Mouse (Mus musculus): ENCODE data around the gene Prkcb.

Prkcb gene

GRCm38 (mm10) chr7:122317485-122317884 lies 28.9 kb downstream of the Prkcb start:
- DNase-seq (ENCODE audit: low read depth in 1 of 2, low spot score in 2 of 2) = peak in 1 of 2 experiments; percentile 23

DNA sequence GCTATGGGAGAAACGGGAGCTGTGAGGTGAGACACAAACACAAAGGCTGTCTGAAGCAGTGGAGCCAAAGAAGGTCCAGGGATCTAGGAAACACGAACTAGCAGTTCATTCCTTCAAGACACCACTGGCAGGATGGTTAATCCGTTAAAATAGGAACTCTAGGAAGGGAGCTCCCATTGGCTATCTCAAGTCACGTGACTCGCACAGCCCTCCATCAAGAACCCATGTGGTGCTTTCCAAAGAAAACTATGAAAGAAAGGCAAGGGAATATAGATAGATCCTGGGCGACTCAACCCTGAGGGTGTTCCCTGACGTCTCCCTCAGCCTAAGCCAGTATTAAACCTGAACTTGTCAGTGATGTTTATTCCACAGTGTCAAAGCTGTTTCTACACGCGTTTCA lies 31.0 kb downstream of the Prkcb start:
- no peak for DNase-seq (ENCODE audit: low read depth in 1 of 2, low spot score in 2 of 2)

- DNase-seq (ENCODE audit: low read depth in 1 of 2, low spot score in 2 of 2) = no peak
These were observed 32.4 kb downstream of the Prkcb start for GRCm38 (mm10) chr7:122320843-122321544.

DNA sequence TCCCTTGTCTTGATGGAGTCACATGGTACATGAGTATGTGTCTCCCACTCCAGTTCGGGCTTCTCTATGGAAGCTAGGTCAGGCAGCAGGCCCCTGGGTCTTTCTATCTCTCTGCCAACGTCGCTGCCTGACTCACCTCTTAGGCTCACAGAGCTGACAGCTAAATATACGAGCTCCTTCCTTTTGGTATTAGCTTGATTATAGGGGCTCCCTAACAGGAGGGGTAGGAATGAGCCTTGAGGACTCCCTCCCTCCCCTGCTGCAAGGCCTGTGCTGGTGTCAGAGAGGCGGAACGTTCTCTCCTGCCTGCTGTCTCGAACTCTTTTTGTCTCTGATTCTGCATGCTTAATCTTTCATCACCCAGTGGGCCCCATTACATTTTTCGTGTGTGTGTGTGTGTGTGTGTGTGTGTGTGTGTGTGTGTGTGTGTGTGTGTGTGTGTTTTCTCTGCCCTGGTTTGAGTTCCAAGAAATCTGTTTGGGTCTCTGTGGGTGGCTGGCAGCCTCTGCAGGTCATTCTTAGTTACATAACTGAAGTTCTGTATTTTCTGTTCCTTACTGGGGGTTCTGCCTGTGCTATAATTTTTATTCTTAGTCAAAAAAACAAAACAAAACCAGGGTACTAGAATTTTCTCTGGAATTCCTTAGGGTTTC lies 33.6 kb downstream of the Prkcb start:
- no peak for DNase-seq (ENCODE audit: low read depth in 1 of 2, low spot score in 2 of 2)

DNA sequence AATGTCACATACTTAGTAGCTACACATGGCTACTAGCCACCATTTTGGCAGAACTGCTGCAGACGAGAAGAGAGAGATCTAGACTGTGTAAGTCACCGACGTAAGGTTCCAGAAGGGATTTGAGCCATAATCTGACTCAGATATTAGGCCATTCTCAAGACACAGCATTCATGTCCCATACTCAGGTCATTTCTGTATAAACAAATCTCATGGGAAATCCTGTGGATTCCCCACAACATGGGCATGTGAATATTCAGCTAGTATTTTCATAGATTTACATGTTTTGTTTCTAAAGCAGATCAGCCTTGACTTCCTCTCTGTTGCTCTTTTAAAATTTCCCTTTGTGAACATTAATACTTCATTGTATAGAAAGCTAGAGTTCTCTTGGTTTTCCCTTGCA lies 39.4 kb downstream of the Prkcb start:
- no peak for DNase-seq (ENCODE audit: low read depth in 1 of 2, low spot score in 2 of 2)

DNA sequence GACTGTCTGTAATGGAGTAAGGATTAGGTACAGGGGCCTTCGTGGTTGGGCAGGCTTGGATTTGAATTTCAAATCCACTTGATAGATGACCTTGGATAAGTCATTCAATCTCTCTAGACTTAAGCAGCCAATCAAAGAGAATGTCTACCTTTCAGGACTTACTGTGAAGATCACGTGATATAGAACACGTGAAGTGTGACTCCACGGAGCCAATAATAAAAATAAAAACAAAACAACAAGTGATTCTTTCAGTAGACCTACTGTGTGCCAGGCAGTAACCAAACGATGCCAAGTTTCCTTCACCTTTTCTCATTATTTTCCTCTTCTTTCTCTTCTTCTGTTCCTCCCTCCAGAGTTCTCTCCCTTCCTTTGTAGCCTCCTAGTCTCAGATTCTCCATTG lies 39.9 kb downstream of the Prkcb start:
- no peak for DNase-seq (ENCODE audit: low read depth in 1 of 2, low spot score in 2 of 2)

DNA sequence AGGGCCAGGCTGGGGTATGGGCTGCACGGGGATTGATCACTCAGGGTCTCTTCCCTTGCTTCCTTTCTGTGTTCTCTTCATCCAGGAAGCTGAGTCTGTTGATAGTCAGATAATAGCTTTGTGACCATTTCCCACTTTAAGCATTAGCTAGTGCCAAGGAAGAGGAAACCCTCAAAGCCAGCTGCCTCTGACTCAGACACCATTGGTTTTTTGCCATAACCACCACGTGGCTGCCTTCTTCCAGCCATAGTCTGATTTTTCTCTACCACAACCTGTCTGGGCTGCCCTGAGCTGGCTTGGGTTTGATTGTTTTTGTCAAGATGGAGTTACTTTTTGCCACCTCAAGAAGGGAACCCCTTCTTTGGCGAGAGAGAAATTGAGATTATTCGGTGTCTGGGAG lies 41.0 kb downstream of the Prkcb start:
- DNase-seq (ENCODE audit: low read depth in 1 of 2, low spot score in 2 of 2) = no peak

DNA sequence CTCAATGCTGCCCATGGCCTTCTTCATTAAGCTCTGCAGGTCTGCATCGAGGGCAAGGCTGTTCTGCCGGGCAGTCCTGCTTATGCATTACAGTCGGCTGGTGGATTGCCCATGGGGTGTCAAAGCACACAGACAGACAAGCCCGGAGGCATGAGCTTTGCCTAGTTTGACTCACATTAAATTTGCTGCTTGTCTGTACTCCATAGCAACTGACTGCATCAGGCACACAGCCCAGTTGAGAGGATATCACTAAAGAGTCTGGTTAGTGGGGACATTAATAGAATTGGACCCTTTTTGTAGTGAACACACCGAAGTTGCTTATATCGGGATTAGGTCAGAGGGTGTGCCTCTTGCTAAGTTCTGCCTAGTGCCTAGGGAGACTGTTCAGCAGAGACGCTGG lies 45.1 kb downstream of the Prkcb start:
- DNase-seq (ENCODE audit: low read depth in 1 of 2, low spot score in 2 of 2) = no peak

GRCm38 (mm10) chr7:122337302-122337701 lies 48.8 kb downstream of the Prkcb start:
- no peak for DNase-seq (ENCODE audit: low read depth in 1 of 2, low spot score in 2 of 2)

GRCm38 (mm10) chr7:122338055-122338454 lies 49.5 kb downstream of the Prkcb start:
- no peak for DNase-seq (ENCODE audit: low read depth in 1 of 2, low spot score in 2 of 2)

GRCm38 (mm10) chr7:122339476-122339875 lies 50.9 kb downstream of the Prkcb start:
- DNase-seq (ENCODE audit: low read depth in 1 of 2, low spot score in 2 of 2) = no peak

- no peak for DNase-seq (ENCODE audit: low read depth in 1 of 2, low spot score in 2 of 2)
These were observed 53.3 kb downstream of the Prkcb start for GRCm38 (mm10) chr7:122341813-122342212.

- DNase-seq (ENCODE audit: low read depth in 1 of 2, low spot score in 2 of 2) = no peak
These were observed 56.1 kb downstream of the Prkcb start for GRCm38 (mm10) chr7:122344656-122345055.

DNA sequence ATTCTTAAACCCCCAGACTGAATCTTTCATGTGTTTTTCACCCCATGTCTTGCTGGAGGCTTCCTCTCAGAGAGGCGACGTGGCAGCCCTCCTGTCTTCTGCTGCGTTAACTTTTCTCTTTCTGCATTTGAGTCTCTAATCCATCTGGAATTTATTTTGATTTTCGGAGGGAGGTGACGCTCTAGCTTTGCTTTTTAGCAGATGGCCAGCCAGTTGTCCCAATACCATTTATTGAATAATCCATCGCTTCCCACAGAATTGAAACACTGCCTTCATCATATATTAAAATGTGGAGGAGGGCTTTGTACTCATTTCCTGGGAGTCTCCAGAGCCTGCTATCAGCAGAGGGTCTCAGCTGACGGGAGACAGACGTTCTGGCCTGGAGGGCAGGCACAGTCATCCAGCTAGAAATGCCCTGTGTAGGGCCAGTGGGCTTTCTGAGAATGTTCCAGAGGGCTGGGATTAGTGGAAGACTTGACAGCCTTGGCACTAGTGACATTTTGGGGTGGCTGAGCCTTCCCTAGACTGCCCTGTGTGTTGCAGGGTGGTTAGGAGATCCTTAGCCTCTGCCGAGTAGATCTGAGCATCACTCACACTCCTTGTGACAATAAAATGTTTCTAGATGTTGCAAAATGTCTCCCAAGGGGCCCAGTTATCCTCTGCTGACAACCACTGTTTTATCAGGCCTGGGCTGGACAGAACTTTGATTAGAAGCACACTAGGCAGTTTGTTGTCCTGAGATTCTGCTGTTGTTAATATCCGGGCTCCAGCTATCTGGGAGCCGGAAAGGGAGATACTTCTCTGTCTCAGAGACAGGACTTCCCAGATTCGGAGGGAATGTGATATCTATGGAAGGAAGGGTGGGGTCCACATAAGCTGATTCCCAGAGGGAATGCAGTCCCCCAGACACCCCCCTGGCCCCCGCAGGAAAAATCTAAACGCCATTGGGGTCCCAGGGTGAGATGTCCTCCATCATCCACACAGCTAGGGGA lies 58.0 kb downstream of the Prkcb start:
- no peak for DNase-seq (ENCODE audit: low read depth in 1 of 2, low spot score in 2 of 2)

- no peak for DNase-seq (ENCODE audit: low read depth in 1 of 2, low spot score in 2 of 2)
These were observed 58.9 kb downstream of the Prkcb start for GRCm38 (mm10) chr7:122347433-122347832.

GRCm38 (mm10) chr7:122349961-122350360 lies 61.4 kb downstream of the Prkcb start:
- no peak for DNase-seq (ENCODE audit: low read depth in 1 of 2, low spot score in 2 of 2)

DNA sequence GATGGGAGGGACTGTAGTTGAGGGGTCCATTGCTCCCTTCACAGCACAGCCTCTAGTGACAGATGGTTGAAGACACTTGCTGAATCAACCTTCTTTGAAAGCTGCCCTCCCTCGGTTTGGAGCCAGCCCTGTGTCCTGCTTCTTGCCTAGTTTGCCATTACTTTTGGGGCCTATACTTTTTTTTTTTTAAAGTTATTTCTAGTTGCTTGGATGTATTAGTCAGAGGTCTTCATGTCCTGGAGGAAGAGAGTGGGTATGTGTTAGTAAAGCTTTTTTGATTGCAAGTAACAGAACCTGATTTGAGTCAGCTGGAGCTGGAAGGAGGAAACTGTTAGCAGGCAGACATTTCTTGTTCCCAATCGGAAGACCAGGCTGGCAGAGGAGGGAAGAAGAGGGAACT lies 62.2 kb downstream of the Prkcb start:
- no peak for DNase-seq (ENCODE audit: low read depth in 1 of 2, low spot score in 2 of 2)

DNA sequence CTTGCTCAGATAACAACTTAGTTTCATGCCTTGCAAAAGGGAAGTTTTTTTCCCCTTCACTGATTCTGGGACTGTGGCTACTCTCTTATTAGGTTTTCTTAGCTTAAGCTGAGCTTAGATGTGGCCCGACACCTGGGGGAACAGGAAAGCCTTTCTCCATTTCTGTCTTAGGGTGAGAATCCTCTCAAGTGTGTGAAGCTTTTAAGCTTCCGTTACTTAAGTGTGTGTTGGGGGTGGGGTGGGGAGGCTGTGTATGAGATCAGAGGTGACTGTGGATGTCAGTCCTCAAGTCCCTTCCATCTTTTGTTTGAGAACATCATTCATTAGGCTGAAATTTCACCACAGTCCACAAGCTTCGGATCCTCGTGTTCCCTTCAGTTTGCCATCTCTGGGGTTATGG lies 63.3 kb downstream of the Prkcb start:
- no peak for DNase-seq (ENCODE audit: low read depth in 1 of 2, low spot score in 2 of 2)

DNA sequence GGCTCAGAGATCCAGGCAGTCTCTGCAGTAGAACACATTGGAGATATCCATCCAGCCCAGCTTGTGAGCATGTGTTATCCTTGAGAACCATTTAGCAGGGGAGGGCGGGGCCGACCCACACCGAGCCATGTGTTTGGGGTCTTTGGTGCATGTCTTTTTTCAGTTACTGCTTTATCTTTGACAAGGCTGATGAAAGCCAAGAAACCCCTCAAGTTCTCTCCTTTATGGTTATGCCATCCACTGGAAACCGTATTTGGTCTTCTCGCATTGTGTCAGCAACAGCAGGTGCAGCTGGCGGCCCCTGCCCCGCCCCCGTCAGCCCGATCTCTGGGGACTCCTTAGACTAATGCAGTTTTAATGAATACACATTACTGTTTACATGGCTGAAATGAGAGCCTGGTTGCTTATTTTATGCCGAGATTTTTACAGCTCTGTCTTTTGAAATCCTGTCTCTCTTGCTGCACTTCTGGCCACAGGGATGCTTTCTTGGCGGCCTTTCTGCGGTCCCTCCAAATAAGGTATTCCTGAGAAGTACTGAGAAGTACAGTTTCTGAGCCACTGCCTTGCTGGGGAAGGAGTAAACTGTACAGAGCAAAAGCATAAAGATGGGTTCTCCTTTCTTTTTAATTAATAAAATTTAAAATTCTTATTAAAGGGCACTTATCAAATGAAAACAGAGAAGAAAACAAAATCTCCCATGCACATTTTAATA lies 64.2 kb downstream of the Prkcb start:
- DNase-seq (ENCODE audit: low read depth in 1 of 2, low spot score in 2 of 2) = no peak

GRCm38 (mm10) chr7:122353329-122353728 lies 64.8 kb downstream of the Prkcb start:
- no peak for DNase-seq (ENCODE audit: low read depth in 1 of 2, low spot score in 2 of 2)

- DNase-seq (ENCODE audit: low read depth in 1 of 2, low spot score in 2 of 2) = no peak
These were observed 68.4 kb downstream of the Prkcb start for GRCm38 (mm10) chr7:122356941-122357340.

Data from monocyte, adult 2 months (primary cell).